Mouse (Mus musculus): Measurements from ENCODE around the gene Hsd17b1.

DNA sequence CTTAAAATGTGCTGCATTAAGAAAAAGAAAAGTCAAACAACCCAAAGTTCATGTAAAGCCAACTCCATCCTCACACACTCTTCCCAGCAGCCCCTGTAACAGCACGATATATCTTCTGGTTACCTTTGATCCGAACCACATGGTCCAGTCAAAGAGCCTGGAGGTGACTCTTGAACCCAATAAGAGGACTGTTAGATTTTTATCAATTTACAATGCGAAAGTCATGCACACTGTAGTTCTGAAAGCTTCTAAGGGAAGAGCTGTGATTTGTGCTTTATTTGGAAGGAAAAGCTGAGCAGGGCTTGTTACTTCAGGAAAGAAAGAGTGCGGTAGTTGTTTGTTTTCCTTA, 47.4 kb upstream of the Hsd17b1 start:
- TF ChIP-seq POLR2A (IDR thresholded peaks at IDR 0.05; ENCODE audit: borderline replicate concordance, extremely low read depth, insufficient read depth, insufficient read length, poor library complexity, severe bottlenecking) (no peak), CTCF (IDR thresholded peaks at IDR 0.05; ENCODE audit: borderline replicate concordance, extremely low read depth, insufficient read depth, insufficient read length) (no peak)

All from brain, embryonic 14.5 days (tissue).